Mouse (Mus musculus) frontal cortex, postnatal 14 days (tissue): ENCODE data around the gene Taf5l.
"Not testable (repeated sequence)": the region's sequence is repeated elsewhere in the genome, so short reads cannot be mapped to it uniquely, and the experiment has no call there.

ENCODE experiments used
- DNase-seq, 2 experiments: peaks; one replicate each; pipeline ENCODE4 v3.0.0; 2022; ENCODE audit warnings: low spot score in 2 of 2

The Taf5l gene

GRCm38 (mm10) chr8:124014299-124014698 is 6.9 kb downstream of the Taf5l start:
- DNase-seq = not testable (repeated sequence)

GRCm38 (mm10) chr8:124011989-124012586 is 9.1 kb downstream of the Taf5l start:
- no peak for DNase-seq

- DNase-seq = no peak
Measured at GRCm38 (mm10) chr8:124011580-124011979, 9.6 kb downstream of the Taf5l start.

GRCm38 (mm10) chr8:124007829-124008228 is 13.4 kb downstream of the Taf5l start:
- DNase-seq = no peak

GRCm38 (mm10) chr8:124002546-124003108 is 18.6 kb downstream of the Taf5l start:
- no peak for DNase-seq

- DNase-seq = no peak
Measured at GRCm38 (mm10) chr8:123999568-123999967, 21.6 kb downstream of the Taf5l start.

- no peak for DNase-seq
Measured at GRCm38 (mm10) chr8:123993997-123994396, 27.2 kb downstream of the Taf5l start.

- no peak for DNase-seq
Measured at GRCm38 (mm10) chr8:123993597-123993996, 27.6 kb downstream of the Taf5l start.

GRCm38 (mm10) chr8:123992587-123992986 is 28.6 kb downstream of the Taf5l start:
- no peak for DNase-seq

GRCm38 (mm10) chr8:123990277-123991049 is 30.7 kb downstream of the Taf5l start:
- DNase-seq = no peak

GRCm38 (mm10) chr8:123989128-123989527 is 32.1 kb downstream of the Taf5l start:
- DNase-seq = no peak

GRCm38 (mm10) chr8:123988605-123989038 is 32.6 kb downstream of the Taf5l start:
- DNase-seq = no peak

GRCm38 (mm10) chr8:123982826-123983400 is 38.3 kb downstream of the Taf5l start, which contains the start of gene Abcb10:
Gene Abcb10 (minus strand): TSS chr8:123983122.
- peak; percentile 64 to 71 for DNase-seq

- DNase-seq = peak in 1 of 2 experiments; percentile 28
Measured at GRCm38 (mm10) chr8:123982291-123982793, 38.9 kb downstream of the Taf5l start.

GRCm38 (mm10) chr8:123981674-123982073 is 39.5 kb downstream of the Taf5l start:
- peak in 1 of 2 experiments; percentile 14 for DNase-seq

- no peak for DNase-seq
Measured at GRCm38 (mm10) chr8:123980239-123980638, 41.0 kb downstream of the Taf5l start.

GRCm38 (mm10) chr8:123978926-123979325 is 42.3 kb downstream of the Taf5l start:
- no peak for DNase-seq

- no peak for DNase-seq
Measured at GRCm38 (mm10) chr8:123978166-123978838, 42.9 kb downstream of the Taf5l start.

- DNase-seq = no peak
Measured at GRCm38 (mm10) chr8:123977499-123977898, 43.7 kb downstream of the Taf5l start.

GRCm38 (mm10) chr8:123973495-123973894 is 47.7 kb downstream of the Taf5l start:
- DNase-seq = no peak

- DNase-seq = no peak
Measured at GRCm38 (mm10) chr8:123966896-123967295, 54.3 kb downstream of the Taf5l start.

- no peak for DNase-seq
Measured at GRCm38 (mm10) chr8:123961371-123961770, 59.8 kb downstream of the Taf5l start.
